Mouse (Mus musculus) lung, adult 2 months (tissue): Measurements from ENCODE around the gene Tm2d3. TPM values are rescaled to one million over a fixed set of nuclear protein-coding genes. Genes with fewer than 3 reads are reported as not detected.
A peak's percentile ranks its signal among the peaks of the same experiment; 100 is the strongest.

Source experiments
- DNase-seq: peaks from one replicate; pipeline ENCODE4 v3.0.0; 2022
- H3K4me1 ChIP-seq: fragments of 200-500 bp; 2 replicates; pipeline ENCODE4 v1.6.1; 2011; ENCODE audit warnings: low read length; ENCODE audit not compliant: control insufficient read depth, insufficient read depth
- H3K4me3 ChIP-seq: fragments of 200-500 bp; replicated peaks from 2 replicates; pipeline ENCODE3; 2011; ENCODE audit warnings: low read depth, mild to moderate bottlenecking, control low read depth, low read length; ENCODE audit errors: extremely low read depth
- CTCF ChIP-seq: fragments of 200-500 bp; IDR thresholded peaks from 2 replicates; pipeline ENCODE4 v1.5.1; 2011; ENCODE audit warnings: mild to moderate bottlenecking, low read length, control low read depth; ENCODE audit not compliant: insufficient read depth
- POLR2A ChIP-seq: fragments of 200-500 bp; IDR thresholded peaks from 2 replicates; pipeline ENCODE4 v1.6.1; 2011; ENCODE audit warnings: low read depth, mild to moderate bottlenecking, control low read depth, low read length, borderline replicate concordance; ENCODE audit errors: extremely low read depth
- WGBS: fragments of 180-500 bp; shearing (Covaris S2); methylation state at CpG from one replicate; pipeline ENCODE4 v1.1.7; 2018; 5-methylcytosine and 5-hydroxymethylcytosine counted together
- polyA plus RNA-seq: library from polyadenylated mRNA; depleted of rRNA; stranded (reverse); fragments of >200 nt; gene quantifications from 2 replicates; pipeline ENCODE4 v1.2.3, GENCODE M21; 2012

Tm2d3 gene
- polyA plus RNA-seq, 1 experiment, result 85.5 TPM

GRCm38 (mm10) chr7:65667491-65667890, 23.5 kb upstream of the Tm2d3 start:
- H3K4me3 ChIP-seq, result no peak overlapping the region
- no peaks in the 10 kb centered on the region for H3K4me1 ChIP-seq
- TF ChIP-seq POLR2A (no peak), CTCF (no peak)
- no peak for DNase-seq
- WGBS, result 87% methylated on average over 6 of the region's 6 CpGs

- WGBS, result 75% methylated on average over 10 of the region's 10 CpGs
- H3K4me3 ChIP-seq, result no peak overlapping the region
- no peaks in the 10 kb centered on the region for H3K4me1 ChIP-seq
- TF ChIP-seq POLR2A (no peak), CTCF (no peak)
- DNase-seq, result no peak
Observed at GRCm38 (mm10) chr7:65678050-65678449, 12.9 kb upstream of the Tm2d3 start.

- DNase-seq, result no peak
- TF ChIP-seq POLR2A (no peak), CTCF (no peak)
- 62% methylated on average over 7 of the region's 7 CpGs for WGBS
Observed at GRCm38 (mm10) chr7:65678900-65679595, 11.9 kb upstream of the Tm2d3 start.

GRCm38 (mm10) chr7:65681166-65681565, 9.8 kb upstream of the Tm2d3 start:
- no peaks in the 10 kb centered on the region for H3K4me1 ChIP-seq
- no peak for DNase-seq
- 28% methylated on average over 5 of the region's 5 CpGs for WGBS
- no peak overlapping the region for H3K4me3 ChIP-seq
- TF ChIP-seq CTCF (no peak), POLR2A (no peak)

More at GRCm38 (mm10) chr7:65678900-65679595, 11.9 kb upstream of the Tm2d3 start:
- Histone ChIP-seq H3K4me1 (no peaks in the 10 kb centered on the region), H3K4me3 (no peak overlapping the region)

GRCm38 (mm10) chr7:65684256-65684835, 6.6 kb upstream of the Tm2d3 start:
- no peak overlapping the region for H3K4me3 ChIP-seq
- DNase-seq, result no peak
- no peak for TF ChIP-seq POLR2A
- no peak for TF ChIP-seq CTCF
- 77% methylated on average over 7 of the region's 7 CpGs for WGBS
- no peaks in the 10 kb centered on the region for H3K4me1 ChIP-seq

- Histone ChIP-seq H3K4me3 (no peak overlapping the region), H3K4me1 (no peaks in the 10 kb centered on the region)
- no peak for DNase-seq
- 93% methylated on average over 9 of the region's 9 CpGs for WGBS
- TF ChIP-seq POLR2A, result no peak
- no peak for TF ChIP-seq CTCF
Observed at GRCm38 (mm10) chr7:65686664-65687063, 4.3 kb upstream of the Tm2d3 start.

GRCm38 (mm10) chr7:65691929-65692605, 1.1 kb downstream of the Tm2d3 start:
- 69% methylated on average over 8 of the region's 8 CpGs for WGBS
- no peak overlapping the region for H3K4me3 ChIP-seq
- DNase-seq, result no peak
- H3K4me1 ChIP-seq, result peaks cover 6% of the 10 kb centered on the region
- TF ChIP-seq POLR2A (no peak), CTCF (no peak)

GRCm38 (mm10) chr7:65692883-65693282, 1.9 kb downstream of the Tm2d3 start:
- TF ChIP-seq POLR2A (no peak), CTCF (no peak)
- peak; percentile 55 for DNase-seq
- Histone ChIP-seq H3K4me3 (peak overlapping the region; percentile 99), H3K4me1 (peaks cover 6% of the 10 kb centered on the region)
- WGBS, result 2% methylated on average over 10 of the region's 10 CpGs

- peak; percentile 91 for DNase-seq
- peaks cover 6% of the 10 kb centered on the region for H3K4me1 ChIP-seq
- WGBS, result under 1% methylated on average over 52 of the region's 52 CpGs
- H3K4me3 ChIP-seq, result peak overlapping the region; percentile 99
- TF ChIP-seq POLR2A (peak; percentile 78; the same call in 1 of the 2 replicates), CTCF (no peak)
Observed at GRCm38 (mm10) chr7:65693301-65693821, 2.4 kb downstream of the Tm2d3 start.

- no peak for DNase-seq
- Histone ChIP-seq H3K4me3 (no peak overlapping the region), H3K4me1 (peaks cover 6% of the 10 kb centered on the region)
- WGBS, result 53% methylated on average over 2 of the region's 2 CpGs
- no peak for TF ChIP-seq POLR2A
- TF ChIP-seq CTCF, result no peak
Observed at GRCm38 (mm10) chr7:65696450-65696849, 5.5 kb downstream of the Tm2d3 start.
